Mouse (Mus musculus) erythroblast, embryonic 14.5 days (primary cell): ENCODE results near the gene Fgb.

Experiments used
- GATA1 ChIP-seq: IDR thresholded peaks from 2 replicates; pipeline ENCODE4 v1.6.1; 2012; ENCODE audit warnings: low read length, inconsistent platforms, mixed read lengths
- TAL1 ChIP-seq: IDR thresholded peaks from 3 replicates; pipeline ENCODE4 v1.6.1; 2012; ENCODE audit warnings: low read length, inconsistent platforms, mixed read lengths

- no peak for TF ChIP-seq TAL1
- TF ChIP-seq GATA1: no peak
These were observed 26.9 kb upstream of the Fgb start for GRCm38 (mm10) chr3:83076563-83076962.
